8 mouse cellular contexts compared by ENCODE assay signal in the genomic region with DNA sequence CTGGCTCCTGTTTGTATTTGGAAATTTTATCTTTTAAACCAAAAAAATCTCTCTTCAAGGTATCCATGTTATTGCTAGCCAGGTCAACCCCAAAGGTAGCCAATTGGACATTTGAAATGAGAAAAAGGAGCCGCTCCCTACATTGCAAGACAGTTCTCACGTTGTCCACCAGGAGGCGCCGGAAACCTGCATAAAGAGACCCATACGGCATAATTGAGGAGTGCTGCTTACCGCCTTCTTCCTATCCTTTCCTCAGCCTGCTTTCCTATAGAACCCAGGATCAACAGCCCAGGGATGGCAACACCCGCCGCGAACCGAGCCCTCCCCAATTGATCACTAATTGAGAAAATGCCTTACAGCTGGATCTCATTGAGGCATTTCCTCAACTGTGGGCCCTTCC. TPM values are rescaled to one million over a fixed set of nuclear protein-coding genes. Genes with fewer than 3 reads are reported as not detected.
DNase-seq lines count a peak whose midpoint lies in the region; ATAC-seq and TF ChIP-seq lines count a peak whose summit lies in the region.

No protein-coding gene starts in this region.

- H3K36me3 ChIP-seq in heart, embryonic 13.5 days, result no peaks in the 10 kb centered on the region

- WGBS in heart, embryonic 13.5 days, result under 1% methylated on average over 10 of the region's 10 CpGs

- H3K27me3 ChIP-seq in heart, embryonic 13.5 days (replicated peaks), result no peaks in the 10 kb centered on the region

- H3K9me3 ChIP-seq in heart, embryonic 13.5 days, result no peaks in the 10 kb centered on the region

- peak; percentile 54; the same call in 1 of the 2 replicates for ATAC-seq in erythroid progenitor cell, adult 5-6 weeks (replicated peaks; ENCODE audit: low FRiP score, poor library complexity, severe bottlenecking)
- ATAC-seq in heart, embryonic 13.5 days (ENCODE audit: extremely low read depth, insufficient number of reproducible peaks, low FRiP score, low TSS enrichment), result no peak

- TF ChIP-seq CTCF in layer of hippocampus, adult 2 months (conservative IDR thresholded peaks at IDR 0.05), result peak; percentile 99

- peak; percentile 63 for DNase-seq in Muller cell, postnatal 12 days (ENCODE audit: inconsistent ontology term)
- peak; percentile 64 for DNase-seq in c-Kit-negative CD71-positive TER-119-positive erythroid progenitor cells, embryonic 14.5 days (ENCODE audit: low read depth, low spot score)
- peak; percentile 79 to 87 for DNase-seq in layer of hippocampus, adult 2 months (ENCODE audit: low spot score in 2 of 2)
- DNase-seq in lung, postnatal 14 days, result peak; percentile 92
- peak; percentile 66 to 76 for DNase-seq in right cerebral cortex, postnatal 36 days (ENCODE audit: low spot score in 2 of 2)
- DNase-seq in urinary bladder, postnatal 4 days (ENCODE audit: low spot score in 2 of 2), result peak; percentile 65 to 89

- H3K4me1 ChIP-seq in heart, embryonic 13.5 days, result 0 out of 2 replicates have a peak, but pooled peaks cover 7% of the 10 kb centered on the region

- 0 out of 2 replicates have a peak overlapping the region, but pooled peaks have one; percentile 33 for H3K4me2 ChIP-seq in heart, embryonic 13.5 days

- H3K27ac ChIP-seq in heart, embryonic 13.5 days (replicated peaks), result no peak overlapping the region
- H3K27ac ChIP-seq in layer of hippocampus, adult 2 months, result no peak overlapping the region

- no peak overlapping the region for H3K4me3 ChIP-seq in heart, embryonic 13.5 days
- no peak overlapping the region for H3K4me3 ChIP-seq in layer of hippocampus, adult 2 months

- peak overlapping the region; percentile 20; the same call in 1 of the 2 replicates for H3K9ac ChIP-seq in heart, embryonic 13.5 days

RNA-seq across cellular contexts. Expression of gene Krt8, which starts 16.2 kb away (rescaled TPM):
- not detected in 2 replicates for total RNA-seq in erythroid progenitor cell, adult 5-6 weeks (2015; ENCODE audit: low replicate concordance)
- not detected in 2 replicates for total RNA-seq in erythroid progenitor cell, adult 5-6 weeks (2017; ENCODE audit: low replicate concordance)
- 21.7 and 24.9 TPM in 2 replicates for polyA plus RNA-seq in heart, embryonic 13.5 days (2015; fragmentation: Nextera tagmentation; extraction: Ambion mirVana)
- total RNA-seq in layer of hippocampus, adult 2 months (2021), result under 1 TPM in 1 of 2 experiments, not detected in 1; 0.26 TPM

RNA-seq across cellular contexts. Expression of gene Krt78, which starts 34.0 kb away (rescaled TPM):
- not detected in 2 replicates for total RNA-seq in erythroid progenitor cell, adult 5-6 weeks (2015; ENCODE audit: low replicate concordance)
- not detected in 2 replicates for total RNA-seq in erythroid progenitor cell, adult 5-6 weeks (2017; ENCODE audit: low replicate concordance)
- polyA plus RNA-seq in heart, embryonic 13.5 days (2015; fragmentation: Nextera tagmentation; extraction: Ambion mirVana), result not detected in 2 replicates
- total RNA-seq in layer of hippocampus, adult 2 months (2021), result not detected

RNA-seq across cellular contexts. Expression of gene Krt18, which starts 39.9 kb away (rescaled TPM):
- total RNA-seq in erythroid progenitor cell, adult 5-6 weeks (2015; ENCODE audit: low replicate concordance), result 1.7 TPM in 1 of 2 replicates, not detected in the other
- 0.26 TPM in 1 of 2 replicates, not detected in the other for total RNA-seq in erythroid progenitor cell, adult 5-6 weeks (2017; ENCODE audit: low replicate concordance)
- 34.6 and 36.0 TPM in 2 replicates for polyA plus RNA-seq in heart, embryonic 13.5 days (2015; fragmentation: Nextera tagmentation; extraction: Ambion mirVana)
- total RNA-seq in layer of hippocampus, adult 2 months (2021), result under 1 TPM; 0.32 to 0.67 TPM

RNA-seq across cellular contexts. Expression of gene Krt79, which starts 48.0 kb away (rescaled TPM):
- total RNA-seq in erythroid progenitor cell, adult 5-6 weeks (2015; ENCODE audit: low replicate concordance), result not detected in 2 replicates
- total RNA-seq in erythroid progenitor cell, adult 5-6 weeks (2017; ENCODE audit: low replicate concordance), result not detected in 2 replicates
- 0.45 and 0.56 TPM in 2 replicates for polyA plus RNA-seq in heart, embryonic 13.5 days (2015; fragmentation: Nextera tagmentation; extraction: Ambion mirVana)
- total RNA-seq in layer of hippocampus, adult 2 months (2021), result not detected
